Mouse (Mus musculus) CD4-positive, CD25-positive, alpha-beta regulatory T cell (primary cell): ENCODE results near the gene Vmn2r-ps130. TPM values are rescaled to one million over a fixed set of nuclear protein-coding genes. Genes with fewer than 3 reads are reported as not detected.

Source experiments
- polyA plus RNA-seq: library from polyadenylated mRNA; unstranded; fragments of 100-300 nt; shearing (Covaris generic); gene quantifications from one replicate; pipeline ENCODE4 v1.2.1, GENCODE M21; 2017

Gene Vmn2r-ps130
- polyA plus RNA-seq, result not detected

DNA sequence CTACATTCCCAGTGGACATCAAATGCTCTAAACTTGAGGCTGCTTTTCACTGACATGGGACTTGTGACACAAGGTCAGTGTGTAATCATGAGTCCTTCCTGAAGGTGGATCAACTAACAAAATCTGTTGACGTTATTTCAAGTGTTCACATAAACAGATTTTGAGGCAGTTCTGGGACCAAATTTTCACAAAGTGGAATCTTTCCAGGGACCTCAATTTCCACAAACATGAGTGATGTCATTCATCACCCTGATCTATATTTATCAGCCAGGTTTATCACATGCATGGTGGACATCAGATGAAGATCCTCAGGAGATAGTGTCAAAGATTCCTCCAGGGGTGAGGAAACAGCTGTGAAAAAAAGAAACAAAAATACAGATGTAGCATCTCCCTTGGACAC is at the start of gene Vmn2r-ps130:
Vmn2r-ps130 (plus strand) TSS at position 301 of the 400 bp plus-strand sequence.

Other genes with a start within 250 kb of the Vmn2r-ps130 start
- 25.3 TPM for gene Zfp945, start 194.0 kb upstream of the Vmn2r-ps130 start, polyA plus RNA-seq
- gene Vmn2r113, start 118.2 kb upstream of the Vmn2r-ps130 start, polyA plus RNA-seq, result 0.10 TPM
- gene Zfp40, start 132.1 kb downstream of the Vmn2r-ps130 start, polyA plus RNA-seq, result 7.4 TPM